Mouse (Mus musculus): ENCODE measurements around the gene Gm44511.
"Not testable (repeated sequence)": the region's sequence is repeated elsewhere in the genome, so short reads cannot be mapped to it uniquely, and the experiment has no call there.

Gene Gm44511

GRCm38 (mm10) chr6:128802557-128802956 is 23.6 kb downstream of the Gm44511 start:
- DNase-seq (ENCODE audit: extremely low read depth, low read depth, low spot score) = no peak

- DNase-seq (ENCODE audit: extremely low read depth, low read depth, low spot score) = not testable (repeated sequence)
Observed at GRCm38 (mm10) chr6:128800696-128801095, 25.4 kb downstream of the Gm44511 start.

GRCm38 (mm10) chr6:128799896-128800270 is 26.2 kb downstream of the Gm44511 start:
- no peak for DNase-seq (ENCODE audit: extremely low read depth, low read depth, low spot score)

- not testable (repeated sequence) for DNase-seq (ENCODE audit: extremely low read depth, low read depth, low spot score)
Observed at GRCm38 (mm10) chr6:128799144-128799895, 26.8 kb downstream of the Gm44511 start.

- DNase-seq (ENCODE audit: extremely low read depth, low read depth, low spot score) = not testable (repeated sequence)
Observed at GRCm38 (mm10) chr6:128798772-128799143, 27.4 kb downstream of the Gm44511 start.

- DNase-seq (ENCODE audit: extremely low read depth, low read depth, low spot score) = no peak
Observed at GRCm38 (mm10) chr6:128797936-128798771, 28.0 kb downstream of the Gm44511 start.

- no peak for DNase-seq (ENCODE audit: extremely low read depth, low read depth, low spot score)
Observed at GRCm38 (mm10) chr6:128797185-128797905, 28.8 kb downstream of the Gm44511 start.

GRCm38 (mm10) chr6:128796321-128796955 is 29.7 kb downstream of the Gm44511 start:
- no peak for DNase-seq (ENCODE audit: extremely low read depth, low read depth, low spot score)

- no peak for DNase-seq (ENCODE audit: extremely low read depth, low read depth, low spot score)
Observed at GRCm38 (mm10) chr6:128793734-128794133, 32.4 kb downstream of the Gm44511 start.

GRCm38 (mm10) chr6:128790491-128790994 is 35.6 kb downstream of the Gm44511 start:
- DNase-seq (ENCODE audit: extremely low read depth, low read depth, low spot score) = not testable (repeated sequence)

GRCm38 (mm10) chr6:128789115-128789514 is 37.0 kb downstream of the Gm44511 start, which contains the start of gene Klrb1c:
Gene Klrb1c, minus strand, starts transcription at chr6:128789215.
- no peak for DNase-seq (ENCODE audit: extremely low read depth, low read depth, low spot score)

- DNase-seq (ENCODE audit: extremely low read depth, low read depth, low spot score) = no peak
Observed at GRCm38 (mm10) chr6:128788517-128788916, 37.6 kb downstream of the Gm44511 start.

- DNase-seq (ENCODE audit: extremely low read depth, low read depth, low spot score) = not testable (repeated sequence)
Observed at GRCm38 (mm10) chr6:128786396-128786795, 39.7 kb downstream of the Gm44511 start.

- no peak for DNase-seq (ENCODE audit: extremely low read depth, low read depth, low spot score)
Observed at GRCm38 (mm10) chr6:128769481-128770253, 56.4 kb downstream of the Gm44511 start.

GRCm38 (mm10) chr6:128768047-128768446 is 58.1 kb downstream of the Gm44511 start:
- no peak for DNase-seq (ENCODE audit: extremely low read depth, low read depth, low spot score)

GRCm38 (mm10) chr6:128766486-128767254 is 59.4 kb downstream of the Gm44511 start:
- not testable (repeated sequence) for DNase-seq (ENCODE audit: extremely low read depth, low read depth, low spot score)

GRCm38 (mm10) chr6:128765211-128765610 is 60.9 kb downstream of the Gm44511 start:
- DNase-seq (ENCODE audit: extremely low read depth, low read depth, low spot score) = no peak

GRCm38 (mm10) chr6:128764598-128764997 is 61.5 kb downstream of the Gm44511 start:
- DNase-seq (ENCODE audit: extremely low read depth, low read depth, low spot score) = no peak
